Mouse (Mus musculus): ENCODE measurements around the gene Dqx1. TPM values are rescaled to one million over a fixed set of nuclear protein-coding genes. Genes with fewer than 3 reads are reported as not detected.

Dqx1 gene
- polyA plus RNA-seq, 1 experiment from 2014 or later: 1.3 TPM

- ATAC-seq (replicated peaks; ENCODE audit: low FRiP score) (no peak), DNase-seq (ENCODE audit: low spot score) (no peak)
- no peak overlapping the region for H3K9ac ChIP-seq (ENCODE audit: low read length)
- H3K27ac ChIP-seq (ENCODE audit: low read depth, low read length): no peak overlapping the region
- 0 out of 2 replicates have a peak overlapping the region, but pooled peaks have one; percentile 7 for H3K4me3 ChIP-seq (ENCODE audit: low read depth, low read length)
- H3K36me3 ChIP-seq (ENCODE audit: control insufficient read depth, insufficient read depth, low read length): no peaks in the 10 kb centered on the region
- WGBS: 1% methylated on average over 47 of the region's 47 CpGs
- no peaks in the 10 kb centered on the region for H3K4me1 ChIP-seq (replicated peaks; ENCODE audit: control insufficient read depth, insufficient read depth, low read length)
- 0 out of 2 replicates have a peak overlapping the region, but pooled peaks have one; percentile 24 for H3K4me2 ChIP-seq (ENCODE audit: low read depth, low read length, severe bottlenecking)
- H3K27me3 ChIP-seq (ENCODE audit: control insufficient read depth, insufficient read depth, low read length): peaks cover 65% of the 10 kb centered on the region
- H3K9me3 ChIP-seq (ENCODE audit: control insufficient read depth, low read length): no peaks in the 10 kb centered on the region
These were observed 29.7 kb downstream of the Dqx1 start for GRCm38 (mm10) chr6:83087205-83087925.

- DNase-seq (ENCODE audit: low spot score): no peak
- ATAC-seq (replicated peaks; ENCODE audit: low FRiP score): no peak
- Histone ChIP-seq H3K36me3 (ENCODE audit: control insufficient read depth, insufficient read depth, low read length) (no peaks in the 10 kb centered on the region), H3K4me2 (ENCODE audit: low read depth, low read length, severe bottlenecking) (0 out of 2 replicates have a peak overlapping the region, but pooled peaks have one; percentile 24), H3K9me3 (ENCODE audit: control insufficient read depth, low read length) (no peaks in the 10 kb centered on the region), H3K27ac (ENCODE audit: low read depth, low read length) (no peak overlapping the region), H3K27me3 (ENCODE audit: control insufficient read depth, insufficient read depth, low read length) (peaks cover 61% of the 10 kb centered on the region), H3K9ac (ENCODE audit: low read length) (no peak overlapping the region), H3K4me3 (ENCODE audit: low read depth, low read length) (0 out of 2 replicates have a peak overlapping the region, but pooled peaks have one; percentile 7), H3K4me1 (replicated peaks; ENCODE audit: control insufficient read depth, insufficient read depth, low read length) (no peaks in the 10 kb centered on the region)
- WGBS: 3% methylated on average over 9 of the region's 9 CpGs
These were observed 30.2 kb downstream of the Dqx1 start for GRCm38 (mm10) chr6:83087926-83088260.

GRCm38 (mm10) chr6:83092416-83093127, 34.9 kb downstream of the Dqx1 start:
- no peaks in the 10 kb centered on the region for H3K4me1 ChIP-seq (replicated peaks; ENCODE audit: control insufficient read depth, insufficient read depth, low read length)
- H3K4me2 ChIP-seq (ENCODE audit: low read depth, low read length, severe bottlenecking): no peak overlapping the region
- H3K9ac ChIP-seq (ENCODE audit: low read length): no peak overlapping the region
- DNase-seq (ENCODE audit: low spot score) (no peak), ATAC-seq (replicated peaks; ENCODE audit: low FRiP score) (no peak)
- peaks cover 3% of the 10 kb centered on the region; the same call in 1 of the 2 replicates for H3K9me3 ChIP-seq (ENCODE audit: control insufficient read depth, low read length)
- no peaks in the 10 kb centered on the region for H3K36me3 ChIP-seq (ENCODE audit: control insufficient read depth, insufficient read depth, low read length)
- WGBS: 50% methylated on average over 6 of the region's 6 CpGs
- peaks cover 17% of the 10 kb centered on the region for H3K27me3 ChIP-seq (ENCODE audit: control insufficient read depth, insufficient read depth, low read length)
- no peak overlapping the region for H3K4me3 ChIP-seq (ENCODE audit: low read depth, low read length)
- no peak overlapping the region for H3K27ac ChIP-seq (ENCODE audit: low read depth, low read length)

- no peaks in the 10 kb centered on the region for H3K27me3 ChIP-seq (ENCODE audit: control insufficient read depth, insufficient read depth, low read length)
- 47% methylated on average over 6 of the region's 6 CpGs for WGBS
These were observed 38.3 kb downstream of the Dqx1 start for GRCm38 (mm10) chr6:83095968-83096367.

GRCm38 (mm10) chr6:83098411-83098810, 40.8 kb downstream of the Dqx1 start:
- Histone ChIP-seq H3K27ac (ENCODE audit: low read depth, low read length) (no peak overlapping the region), H3K4me3 (ENCODE audit: low read depth, low read length) (no peak overlapping the region), H3K36me3 (ENCODE audit: control insufficient read depth, insufficient read depth, low read length) (no peaks in the 10 kb centered on the region), H3K4me2 (ENCODE audit: low read depth, low read length, severe bottlenecking) (no peak overlapping the region), H3K9me3 (ENCODE audit: control insufficient read depth, low read length) (peaks cover 3% of the 10 kb centered on the region; the same call in 1 of the 2 replicates), H3K27me3 (ENCODE audit: control insufficient read depth, insufficient read depth, low read length) (peaks cover 2% of the 10 kb centered on the region; the same call in 1 of the 2 replicates), H3K4me1 (replicated peaks; ENCODE audit: control insufficient read depth, insufficient read depth, low read length) (peaks cover 9% of the 10 kb centered on the region; the same call in 1 of the 2 replicates), H3K9ac (ENCODE audit: low read length) (no peak overlapping the region)
- ATAC-seq (replicated peaks; ENCODE audit: low FRiP score): no peak
- 79% methylated on average over 2 of the region's 2 CpGs for whole genome bisulfite sequencing
- DNase-seq (ENCODE audit: low spot score): no peak

More at GRCm38 (mm10) chr6:83095968-83096367, 38.3 kb downstream of the Dqx1 start:
- no peaks in the 10 kb centered on the region for H3K36me3 ChIP-seq (ENCODE audit: control insufficient read depth, insufficient read depth, low read length)
- H3K9ac ChIP-seq (ENCODE audit: low read length): no peak overlapping the region
- H3K4me1 ChIP-seq (replicated peaks; ENCODE audit: control insufficient read depth, insufficient read depth, low read length): no peaks in the 10 kb centered on the region
- ATAC-seq (replicated peaks; ENCODE audit: low FRiP score): no peak
- no peak overlapping the region for H3K4me2 ChIP-seq (ENCODE audit: low read depth, low read length, severe bottlenecking)
- H3K27ac ChIP-seq (ENCODE audit: low read depth, low read length): no peak overlapping the region
- peaks cover 3% of the 10 kb centered on the region; the same call in 1 of the 2 replicates for H3K9me3 ChIP-seq (ENCODE audit: control insufficient read depth, low read length)
- H3K4me3 ChIP-seq (ENCODE audit: low read depth, low read length): no peak overlapping the region
- no peak for DNase-seq (ENCODE audit: low spot score)

- Histone ChIP-seq H3K27ac (ENCODE audit: low read depth, low read length) (peak within 1 kb of the TSS; percentile 26), H3K9me3 (ENCODE audit: control insufficient read depth, low read length) (no peaks in the 10 kb centered on the region), H3K4me2 (ENCODE audit: low read depth, low read length, severe bottlenecking) (peak within 1 kb of the TSS; percentile 90), H3K27me3 (ENCODE audit: control insufficient read depth, insufficient read depth, low read length) (peaks cover 2% of the 10 kb centered on the region; the same call in 1 of the 2 replicates), H3K4me1 (replicated peaks; ENCODE audit: control insufficient read depth, insufficient read depth, low read length) (peaks cover 9% of the 10 kb centered on the region; the same call in 1 of the 2 replicates), H3K9ac (ENCODE audit: low read length) (peak within 1 kb of the TSS; percentile 77), H3K36me3 (ENCODE audit: control insufficient read depth, insufficient read depth, low read length) (no peaks in the 10 kb centered on the region), H3K4me3 (ENCODE audit: low read depth, low read length) (peak within 1 kb of the TSS; percentile 72)
- DNase-seq (ENCODE audit: low spot score): peak; percentile 86
- peak; percentile 88 for ATAC-seq (replicated peaks; ENCODE audit: low FRiP score)
- under 1% methylated on average over 24 of the region's 25 CpGs for WGBS
These were observed 43.7 kb downstream of the Dqx1 start, which contains the start of the genes Ccdc142 and Gm42688 for GRCm38 (mm10) chr6:83101316-83101687. Ccdc142 (plus strand) TSS chr6:83101601. Gm42688 (plus strand) TSS chr6:83101617.

- H3K9ac ChIP-seq (ENCODE audit: low read length): peak overlapping the region; percentile 77
- peaks cover 9% of the 10 kb centered on the region; the same call in 1 of the 2 replicates for H3K4me1 ChIP-seq (replicated peaks; ENCODE audit: control insufficient read depth, insufficient read depth, low read length)
These were observed 44.3 kb downstream of the Dqx1 start for GRCm38 (mm10) chr6:83101688-83102556.

More at GRCm38 (mm10) chr6:83101688-83102556, 44.3 kb downstream of the Dqx1 start:
- H3K36me3 ChIP-seq (ENCODE audit: control insufficient read depth, insufficient read depth, low read length): no peaks in the 10 kb centered on the region
- WGBS: under 1% methylated on average over 73 of the region's 74 CpGs
- ATAC-seq (replicated peaks; ENCODE audit: low FRiP score): peak; percentile 76
- no peaks in the 10 kb centered on the region for H3K9me3 ChIP-seq (ENCODE audit: control insufficient read depth, low read length)
- peak overlapping the region; percentile 90 for H3K4me2 ChIP-seq (ENCODE audit: low read depth, low read length, severe bottlenecking)
- DNase-seq (ENCODE audit: low spot score): peak; percentile 84
- peak overlapping the region; percentile 26 for H3K27ac ChIP-seq (ENCODE audit: low read depth, low read length)
- H3K27me3 ChIP-seq (ENCODE audit: control insufficient read depth, insufficient read depth, low read length): peaks cover 2% of the 10 kb centered on the region; the same call in 1 of the 2 replicates
- peak overlapping the region; percentile 72 for H3K4me3 ChIP-seq (ENCODE audit: low read depth, low read length)
